ENCODE assay signal across 26 mouse cellular contexts in genomic region chr17:52177996-52178395, GRCm38 (mm10).
"Had no signal": no experiment of that assay in that cellular context is flagged by ENCODE, and none has a peak within 500 bp of the region (broad histone marks: within the 10 kb centered on the region; RNA-seq: fewer than 3 reads in every experiment).

No protein-coding gene starts in this region.

- DNase-seq: gastrocnemius, postnatal 14 days; gastrocnemius, postnatal 36 days; heart, adult 11 months; heart, adult 2 months; heart, postnatal 10 days; heart, postnatal 4 days; kidney, adult 18-20 months; kidney, adult 8-10 months; kidney, postnatal 10 days; kidney, postnatal 25 days; kidney, postnatal 4 days; layer of hippocampus, postnatal 36 days; left cerebral cortex, postnatal 4 days had no signal

- H3K9ac ChIP-seq: hindbrain, embryonic 12.5 days; hindbrain, embryonic 14.5 days; intestine, embryonic 15.5 days; limb, embryonic 13.5 days; limb, embryonic 15.5 days; liver, embryonic 12.5 days; liver, embryonic 14.5 days had no signal

- H3K36me3 ChIP-seq: hindbrain, embryonic 10.5 days; hindbrain, embryonic 12.5 days; intestine, embryonic 15.5 days; limb, embryonic 13.5 days; limb, embryonic 15.5 days; liver, embryonic 12.5 days had no signal

- H3K27me3 ChIP-seq: hindbrain, embryonic 12.5 days; intestine, embryonic 15.5 days; limb, embryonic 13.5 days; limb, embryonic 15.5 days; liver, embryonic 12.5 days had no signal

- H3K9me3 ChIP-seq: hindbrain, embryonic 10.5 days; hindbrain, embryonic 12.5 days; intestine, embryonic 15.5 days; limb, embryonic 15.5 days had no signal

- H3K4me2 ChIP-seq: heart, embryonic 11.5 days; hindbrain, embryonic 12.5 days; hindbrain, embryonic 14.5 days; intestine, embryonic 15.5 days; limb, embryonic 13.5 days; limb, embryonic 15.5 days; liver, embryonic 12.5 days had no signal

- H3K4me1 ChIP-seq: hindbrain, embryonic 10.5 days; hindbrain, embryonic 12.5 days; intestine, embryonic 15.5 days; limb, embryonic 13.5 days; limb, embryonic 15.5 days; liver, embryonic 12.5 days had no signal

- H3K27ac ChIP-seq: heart, adult 2 months; hindbrain, embryonic 10.5 days; hindbrain, embryonic 12.5 days; hindbrain, embryonic 14.5 days; intestine, embryonic 15.5 days; layer of hippocampus, adult 2 months; limb, embryonic 13.5 days; limb, embryonic 15.5 days; liver, embryonic 12.5 days; liver, embryonic 14.5 days had no signal

- ATAC-seq: hindbrain, embryonic 16.5 days; inflammation-experienced regulatory T-cells, adult 6 months; intestine, embryonic 15.5 days; intestine, postnatal 0 days; liver, embryonic 12.5 days had no signal

- H3K4me3 ChIP-seq: heart, adult 2 months; hindbrain, embryonic 10.5 days; hindbrain, embryonic 12.5 days; intestine, embryonic 15.5 days; layer of hippocampus, adult 2 months; limb, embryonic 13.5 days; limb, embryonic 15.5 days; liver, embryonic 12.5 days had no signal
